Mouse (Mus musculus) neural tube, embryonic 13.5 days (tissue): Measurements from ENCODE around the gene Atp8b3. TPM values are rescaled to one million over a fixed set of nuclear protein-coding genes. Genes with fewer than 3 reads are reported as not detected.

Source experiments
- ATAC-seq: fragments of 200-750 bp; cut with Nextera tagmentation; 2 replicates; pipeline ENCODE4 v1.8.0; 2017; ENCODE audit warnings: low read depth, mild to moderate bottlenecking, moderate TSS enrichment, moderate library complexity
- H3K27ac ChIP-seq: fragments of 300-500 bp; sonication (generic); replicated peaks from 2 replicates; pipeline ENCODE4 v1.5.1; 2015; ENCODE audit warnings: moderate library complexity, mild to moderate bottlenecking, inconsistent platforms
- H3K27me3 ChIP-seq: fragments of 300-500 bp; sonication (generic); 2 replicates; pipeline ENCODE4 v1.6.1; 2015; ENCODE audit warnings: mild to moderate bottlenecking, inconsistent platforms
- H3K36me3 ChIP-seq: fragments of 300-500 bp; sonication (generic); 2 replicates; pipeline ENCODE4 v1.6.1; 2015; ENCODE audit warnings: mild to moderate bottlenecking, inconsistent platforms
- H3K4me1 ChIP-seq: fragments of 300-500 bp; sonication (generic); replicated peaks from 2 replicates; pipeline ENCODE4 v1.6.1; 2015; ENCODE audit warnings: inconsistent platforms
- H3K4me2 ChIP-seq: fragments of 300-500 bp; sonication (generic); 2 replicates; pipeline ENCODE4 v1.6.1; 2015; ENCODE audit warnings: inconsistent platforms, mild to moderate bottlenecking, moderate library complexity
- H3K4me3 ChIP-seq: fragments of 300-500 bp; sonication (generic); 2 replicates; pipeline ENCODE4 v1.5.1; 2015; ENCODE audit warnings: mild to moderate bottlenecking, inconsistent platforms
- H3K9ac ChIP-seq: fragments of 300-500 bp; sonication (generic); 2 replicates; pipeline ENCODE4 v1.6.1; 2015; ENCODE audit warnings: moderate library complexity, mild to moderate bottlenecking, inconsistent platforms
- H3K9me3 ChIP-seq: fragments of 300-500 bp; sonication (generic); 2 replicates; pipeline ENCODE4 v1.6.1; 2016; ENCODE audit warnings: inconsistent platforms
- WGBS: fragments of 180-500 bp; shearing (Covaris S2); methylation state at CpG from one replicate; pipeline ENCODE4 v1.1.7; 2015; 5-methylcytosine and 5-hydroxymethylcytosine counted together
- polyA plus RNA-seq: library from polyadenylated mRNA; unstranded; fragments of >200 nt; fragmentation: Nextera tagmentation; extraction: Ambion mirVana; gene quantifications from 2 replicates; pipeline ENCODE4 v1.2.1, GENCODE M21; 2015

The Atp8b3 gene
- polyA plus RNA-seq, 1 experiment from 2014 or later = 1.4 TPM

DNA sequence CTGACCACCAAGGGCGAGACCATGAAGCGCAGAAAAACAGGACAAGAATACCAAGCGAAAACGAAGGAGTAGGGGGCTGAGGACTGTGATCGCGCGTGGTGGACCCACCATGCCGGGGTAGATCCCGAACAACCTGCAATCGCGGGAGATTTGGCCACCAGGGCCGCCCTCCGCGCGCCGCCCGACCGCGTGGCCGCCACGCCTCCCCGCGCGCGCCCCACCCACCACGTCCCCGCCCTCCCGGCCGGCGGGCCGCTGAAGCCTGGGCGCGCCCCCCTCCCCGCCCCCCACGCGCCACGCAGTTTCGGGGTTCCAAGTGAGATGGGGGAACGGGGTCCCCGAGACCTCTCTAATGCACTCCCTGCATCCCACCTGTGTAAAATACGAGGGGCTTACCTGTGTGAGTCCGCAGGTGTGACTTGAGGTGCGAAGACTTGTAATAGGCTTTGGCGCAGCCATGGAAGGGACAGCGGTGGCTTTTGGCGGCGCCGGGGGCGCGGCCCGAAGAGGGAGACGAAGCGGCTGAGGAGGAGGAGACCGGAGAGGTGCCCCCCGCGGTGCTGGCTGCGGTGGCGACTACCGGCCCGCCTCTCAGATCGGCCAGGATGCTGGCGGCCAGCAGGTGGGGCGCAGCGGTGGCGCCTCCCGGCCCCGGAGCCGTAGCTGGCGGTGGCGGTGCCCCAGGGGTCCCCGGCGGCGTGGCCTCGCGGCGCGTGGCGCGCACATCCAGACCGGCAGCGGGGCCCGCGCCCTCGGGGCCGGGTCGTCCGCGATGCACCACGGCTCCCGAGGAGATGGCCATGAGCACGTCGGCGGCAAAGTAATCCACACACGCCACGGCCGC lies 37.6 kb upstream of the Atp8b3 start:
- H3K4me1 ChIP-seq = peaks cover 65% of the 10 kb centered on the region
- H3K9ac ChIP-seq = peak overlapping the region; percentile 89
- no peaks in the 10 kb centered on the region for H3K9me3 ChIP-seq
- H3K4me3 ChIP-seq = peak overlapping the region; percentile 63
- H3K36me3 ChIP-seq = peaks cover 6% of the 10 kb centered on the region; the same call in 1 of the 2 replicates
- peak overlapping the region; percentile 87 for H3K27ac ChIP-seq
- WGBS = 1% methylated on average over 91 of the region's 96 CpGs
- peak; percentile 6 for ATAC-seq
- no peaks in the 10 kb centered on the region for H3K27me3 ChIP-seq
- peak overlapping the region; percentile 91 for H3K4me2 ChIP-seq

DNA sequence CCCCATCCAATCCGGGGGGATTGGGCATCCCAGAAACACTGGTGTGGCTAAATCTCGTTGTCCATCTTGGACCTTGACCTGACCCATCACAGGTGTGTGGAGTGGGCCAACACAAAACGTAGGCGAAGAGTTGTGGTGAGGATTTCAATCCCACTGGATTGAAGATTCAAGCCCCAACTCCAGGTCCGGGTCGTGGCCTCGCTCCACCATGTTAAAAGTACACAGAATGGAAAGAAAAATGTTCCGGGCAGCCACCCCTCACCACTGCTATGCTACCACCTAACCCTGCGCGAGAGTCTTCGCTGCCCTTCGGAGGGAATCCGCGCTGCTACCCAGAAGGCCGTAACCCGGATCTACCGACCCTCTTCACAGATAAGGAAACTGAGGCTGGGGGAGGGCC lies 37.0 kb upstream of the Atp8b3 start:
- 15% methylated on average over 17 of the region's 17 CpGs for WGBS
- peak overlapping the region; percentile 89 for H3K9ac ChIP-seq
- H3K4me2 ChIP-seq = peak overlapping the region; percentile 91
- no peak for ATAC-seq
- H3K4me1 ChIP-seq = peaks cover 72% of the 10 kb centered on the region
- peak overlapping the region; percentile 63 for H3K4me3 ChIP-seq
- H3K27ac ChIP-seq = no peak overlapping the region
- no peaks in the 10 kb centered on the region for H3K9me3 ChIP-seq
- no peaks in the 10 kb centered on the region for H3K27me3 ChIP-seq
- no peaks in the 10 kb centered on the region for H3K36me3 ChIP-seq

DNA sequence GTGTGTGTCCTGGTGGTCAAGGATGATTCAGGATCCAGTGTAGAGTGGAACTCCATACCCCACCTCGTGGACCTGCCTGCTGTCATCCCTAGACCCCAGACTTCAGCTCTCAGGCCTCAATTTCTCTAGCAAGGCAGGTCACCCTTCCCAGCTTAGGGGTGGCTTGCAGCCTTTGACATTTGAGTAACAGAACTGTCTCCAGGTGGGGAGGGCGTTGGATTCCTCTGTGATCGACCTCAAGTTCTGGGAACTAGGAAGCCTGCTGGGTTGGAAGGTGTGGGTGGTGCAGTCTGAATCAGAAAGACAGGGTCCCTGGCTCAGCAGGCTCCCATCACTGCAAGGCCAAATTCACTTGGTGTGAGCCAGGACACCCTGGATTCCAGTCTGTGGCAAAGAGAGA lies 36.0 kb upstream of the Atp8b3 start:
- H3K4me1 ChIP-seq = peaks cover 82% of the 10 kb centered on the region
- H3K9ac ChIP-seq = peak overlapping the region; percentile 39; the same call in 1 of the 2 replicates
- no peaks in the 10 kb centered on the region for H3K36me3 ChIP-seq
- H3K9me3 ChIP-seq = no peaks in the 10 kb centered on the region
- WGBS = 79% methylated on average over 3 of the region's 3 CpGs
- H3K4me3 ChIP-seq = 0 out of 2 replicates have a peak overlapping the region, but pooled peaks have one; percentile 63
- peak overlapping the region; percentile 91 for H3K4me2 ChIP-seq
- ATAC-seq = no peak
- no peak overlapping the region for H3K27ac ChIP-seq
- H3K27me3 ChIP-seq = no peaks in the 10 kb centered on the region

DNA sequence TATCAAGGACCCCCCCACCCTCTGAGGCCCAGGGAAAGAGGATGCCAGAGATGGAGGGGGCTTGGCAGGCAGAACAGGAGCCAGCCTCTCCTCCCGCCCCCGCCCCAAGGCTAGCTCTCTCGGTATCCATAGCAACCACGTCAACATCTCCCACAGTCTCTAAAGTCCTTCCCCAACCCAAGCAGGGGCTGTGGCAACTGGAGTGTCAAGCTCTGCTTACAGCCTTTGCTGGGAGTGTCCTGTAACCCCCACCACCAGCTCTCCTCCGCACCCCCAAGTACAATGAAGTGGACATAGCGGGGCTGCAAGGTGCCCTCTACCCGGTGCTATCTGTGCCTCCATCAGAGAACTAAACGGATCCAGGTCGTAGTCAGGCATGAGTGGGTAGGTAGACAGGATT lies 35.0 kb upstream of the Atp8b3 start:
- WGBS = 58% methylated on average over 9 of the region's 9 CpGs
- Histone ChIP-seq H3K4me2 (0 out of 2 replicates have a peak overlapping the region, but pooled peaks have one; percentile 14), H3K9ac (peak overlapping the region; percentile 45)

DNA sequence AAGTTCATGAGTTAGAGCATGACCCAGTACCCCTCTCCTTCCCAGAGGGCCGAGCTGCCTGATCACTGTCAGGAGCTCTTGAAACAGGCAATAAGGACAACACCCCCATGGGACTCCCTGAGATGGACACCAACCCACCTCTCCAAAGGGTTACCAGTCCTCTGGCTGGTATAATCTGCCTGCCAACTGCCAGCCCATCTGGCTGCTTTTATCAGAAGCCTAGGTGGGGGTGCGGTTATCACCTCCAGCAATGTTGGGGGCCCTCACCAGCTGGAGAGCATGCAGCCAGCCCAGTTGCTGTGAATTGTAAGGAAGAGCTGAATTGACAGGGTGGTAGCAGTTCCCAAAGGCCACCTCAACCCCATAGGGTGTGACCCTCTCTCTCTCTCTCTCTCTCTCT lies 33.6 kb upstream of the Atp8b3 start:
- no peak for ATAC-seq
- H3K4me3 ChIP-seq = no peak overlapping the region
- peaks cover 10% of the 10 kb centered on the region for H3K36me3 ChIP-seq
- peaks cover 83% of the 10 kb centered on the region for H3K4me1 ChIP-seq
- H3K9me3 ChIP-seq = no peaks in the 10 kb centered on the region
- no peak overlapping the region for H3K9ac ChIP-seq
- H3K27ac ChIP-seq = no peak overlapping the region
- H3K27me3 ChIP-seq = no peaks in the 10 kb centered on the region
- H3K4me2 ChIP-seq = no peak overlapping the region
- 90% methylated on average over 2 of the region's 2 CpGs for WGBS

More for the DNA sequence above, 35.0 kb upstream of the Atp8b3 start:
- Histone ChIP-seq H3K36me3 (no peaks in the 10 kb centered on the region), H3K9me3 (no peaks in the 10 kb centered on the region), H3K4me1 (peaks cover 87% of the 10 kb centered on the region), H3K27me3 (no peaks in the 10 kb centered on the region), H3K4me3 (no peak overlapping the region), H3K27ac (no peak overlapping the region)
- ATAC-seq = no peak

DNA sequence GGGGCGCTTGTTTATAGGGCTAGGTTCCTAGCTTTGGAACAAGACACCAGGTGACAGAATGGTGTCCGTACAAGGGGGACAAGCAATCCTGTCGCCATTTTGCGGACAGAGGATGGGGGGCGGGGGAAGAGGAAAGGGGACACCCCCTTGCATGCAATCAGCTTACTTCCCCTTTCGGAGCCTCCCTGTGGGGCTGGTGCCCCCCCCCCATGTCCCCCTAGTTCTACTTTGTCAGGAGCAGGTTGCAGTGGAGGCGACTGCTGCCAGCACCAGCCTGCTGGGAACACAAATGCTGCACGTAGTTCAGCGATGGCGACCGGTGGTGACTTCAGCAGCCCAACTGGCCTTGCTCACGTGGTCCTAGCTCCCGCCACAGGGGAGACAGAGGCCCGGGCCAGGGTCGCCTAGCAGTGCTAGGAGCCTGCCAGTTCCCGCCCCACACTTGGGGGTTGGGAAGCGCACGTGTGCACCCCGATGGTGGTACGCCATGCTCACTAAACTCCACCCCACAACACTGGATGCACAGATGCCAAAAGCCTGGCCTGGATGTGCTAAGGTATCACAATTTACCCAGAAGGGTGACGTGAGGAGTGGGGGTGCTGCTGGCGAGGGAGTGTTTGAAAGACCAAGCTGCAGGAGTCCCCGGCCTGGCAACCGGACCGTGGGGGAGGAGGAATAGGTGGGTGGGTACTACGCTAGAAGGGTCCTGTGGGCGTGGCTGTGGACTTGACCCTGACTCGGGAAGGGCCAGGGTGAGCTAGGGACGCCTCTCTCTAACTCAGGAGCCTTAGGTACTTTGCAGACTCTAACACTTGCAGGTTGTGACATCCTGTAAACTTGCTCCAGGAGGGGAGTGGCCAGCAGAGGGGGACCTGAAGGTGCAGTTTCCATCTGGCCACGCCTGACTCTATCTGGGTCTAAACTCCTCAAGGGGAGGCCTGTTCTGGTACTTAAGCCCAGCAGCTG lies 32.2 kb upstream of the Atp8b3 start:
- Histone ChIP-seq H3K36me3 (peaks cover 10% of the 10 kb centered on the region), H3K4me1 (peaks cover 90% of the 10 kb centered on the region), H3K4me2 (peak overlapping the region; percentile 45), H3K9ac (peak overlapping the region; percentile 61), H3K9me3 (no peaks in the 10 kb centered on the region), H3K27me3 (no peaks in the 10 kb centered on the region), H3K27ac (peak overlapping the region; percentile 33), H3K4me3 (peak overlapping the region; percentile 9; the same call in 1 of the 2 replicates)
- no peak for ATAC-seq
- WGBS = 20% methylated on average over 30 of the region's 30 CpGs

DNA sequence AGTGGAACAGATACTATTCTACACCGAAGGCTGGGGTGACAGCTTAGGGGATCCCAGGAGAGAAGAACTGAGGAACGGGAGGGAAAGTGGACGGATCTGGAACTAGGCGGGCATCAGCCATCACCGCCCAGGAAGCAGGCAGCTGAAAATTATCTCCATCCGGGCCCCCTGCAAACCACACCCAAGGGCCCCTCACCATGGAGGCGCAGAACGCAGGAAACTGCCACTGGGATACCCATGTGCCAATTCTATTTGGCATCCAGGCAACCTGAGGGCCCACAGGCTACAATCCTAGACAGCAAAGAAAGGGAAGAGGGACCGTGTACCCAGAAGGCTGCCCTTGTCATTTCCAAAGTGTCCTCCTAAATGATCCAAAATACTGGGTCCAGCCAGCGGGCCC lies 31.5 kb upstream of the Atp8b3 start:
- Histone ChIP-seq H3K36me3 (peaks cover 10% of the 10 kb centered on the region), H3K9me3 (no peaks in the 10 kb centered on the region), H3K4me1 (peaks cover 89% of the 10 kb centered on the region), H3K9ac (peak overlapping the region; percentile 61; the same call in 1 of the 2 replicates), H3K27me3 (no peaks in the 10 kb centered on the region), H3K4me2 (peak overlapping the region; percentile 45; the same call in 1 of the 2 replicates), H3K4me3 (no peak overlapping the region), H3K27ac (no peak overlapping the region)
- WGBS = 92% methylated on average over 10 of the region's 10 CpGs
- ATAC-seq = no peak

DNA sequence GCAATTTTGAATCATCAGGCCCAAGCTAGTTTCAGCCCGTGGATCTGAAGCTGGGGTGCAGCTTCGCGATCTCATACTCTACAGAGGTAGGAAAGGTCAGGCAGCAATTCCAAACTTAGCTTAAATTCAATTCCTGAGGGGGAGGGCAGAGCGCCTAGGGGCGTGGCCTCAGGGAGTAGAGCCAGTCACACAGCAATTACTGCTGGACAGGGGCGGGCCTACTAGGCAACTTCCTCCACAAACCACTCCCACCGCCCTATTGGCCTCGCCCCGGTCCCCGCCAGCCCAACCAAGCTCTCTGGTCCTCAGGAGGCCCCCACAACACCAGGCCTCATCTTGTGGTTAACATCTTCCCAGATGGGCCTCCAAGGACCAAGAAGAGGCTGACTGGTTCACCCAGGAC lies 30.7 kb upstream of the Atp8b3 start:
- ATAC-seq = no peak
- 34% methylated on average over 10 of the region's 10 CpGs for WGBS
- Histone ChIP-seq H3K9ac (no peak overlapping the region), H3K4me1 (peaks cover 82% of the 10 kb centered on the region), H3K27ac (no peak overlapping the region), H3K4me3 (no peak overlapping the region), H3K4me2 (0 out of 2 replicates have a peak overlapping the region, but pooled peaks have one; percentile 4), H3K9me3 (no peaks in the 10 kb centered on the region), H3K36me3 (peaks cover 10% of the 10 kb centered on the region), H3K27me3 (no peaks in the 10 kb centered on the region)

DNA sequence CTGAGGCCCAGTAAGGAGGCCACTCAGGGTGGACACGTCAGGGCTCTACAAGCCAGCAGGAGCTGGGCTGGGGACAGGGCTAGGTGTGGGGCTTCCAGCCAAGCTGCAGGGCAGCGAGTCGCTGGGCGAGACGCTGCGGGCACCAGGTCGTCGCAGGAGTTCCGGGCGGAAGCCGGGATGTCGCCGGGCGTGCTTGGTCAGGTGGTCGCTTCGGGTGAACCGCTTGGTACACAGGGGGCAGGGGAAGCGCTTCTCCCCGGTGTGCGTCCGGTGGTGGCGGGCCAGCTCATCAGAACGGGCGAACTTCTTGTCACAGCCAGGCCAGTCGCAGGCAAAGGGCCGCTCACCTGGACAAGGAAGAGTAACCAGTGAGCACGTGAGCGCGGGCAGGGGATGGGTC lies 30.0 kb upstream of the Atp8b3 start:
- Histone ChIP-seq H3K4me1 (peaks cover 74% of the 10 kb centered on the region), H3K36me3 (peaks cover 10% of the 10 kb centered on the region), H3K27ac (no peak overlapping the region), H3K4me2 (no peak overlapping the region), H3K9ac (no peak overlapping the region), H3K9me3 (no peaks in the 10 kb centered on the region), H3K27me3 (no peaks in the 10 kb centered on the region), H3K4me3 (no peak overlapping the region)
- WGBS = 96% methylated on average over 29 of the region's 29 CpGs
- ATAC-seq = no peak

DNA sequence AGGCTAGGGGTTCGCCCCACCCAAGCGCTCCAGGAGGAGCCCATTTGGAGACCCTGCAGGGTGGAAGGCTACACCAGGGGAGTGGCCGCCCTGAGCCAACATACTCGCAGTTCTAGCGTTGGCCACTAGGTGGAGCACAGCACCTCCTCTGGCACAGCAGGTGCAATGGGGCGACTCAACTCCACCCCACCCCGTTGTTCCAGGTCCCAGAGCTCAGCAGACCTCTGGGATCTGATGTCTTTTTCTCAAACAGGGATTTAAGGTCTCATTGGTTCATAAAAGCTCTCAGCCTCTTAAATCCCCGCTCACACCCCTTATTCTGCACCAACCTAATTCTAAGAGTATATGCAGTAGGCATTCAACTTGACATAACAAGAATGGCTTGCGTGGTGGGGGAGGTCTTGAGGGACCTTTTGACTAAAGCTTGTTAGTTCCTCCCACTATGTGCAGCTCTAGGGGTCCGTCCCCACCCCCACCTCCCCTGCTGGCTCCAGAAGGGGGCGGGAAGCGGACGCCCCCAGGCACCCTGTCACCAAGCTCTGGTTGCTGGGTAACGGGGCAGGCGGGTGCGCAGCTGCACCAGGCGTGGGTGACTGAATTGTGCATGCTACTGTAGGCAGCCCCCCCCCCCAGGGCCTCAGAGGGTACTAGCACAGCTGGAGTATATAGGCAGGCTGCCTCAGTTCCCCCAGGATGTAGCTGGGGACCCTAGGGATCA lies 27.6 kb upstream of the Atp8b3 start:
- Histone ChIP-seq H3K36me3 (peaks cover 10% of the 10 kb centered on the region), H3K4me3 (peak overlapping the region; percentile 2; the same call in 1 of the 2 replicates), H3K9me3 (no peaks in the 10 kb centered on the region), H3K27me3 (no peaks in the 10 kb centered on the region), H3K4me1 (peaks cover 63% of the 10 kb centered on the region), H3K4me2 (peak overlapping the region; percentile 45), H3K9ac (peak overlapping the region; percentile 39), H3K27ac (peak overlapping the region; percentile 85)
- WGBS = 14% methylated on average over 17 of the region's 17 CpGs
- peak; percentile 68 for ATAC-seq

DNA sequence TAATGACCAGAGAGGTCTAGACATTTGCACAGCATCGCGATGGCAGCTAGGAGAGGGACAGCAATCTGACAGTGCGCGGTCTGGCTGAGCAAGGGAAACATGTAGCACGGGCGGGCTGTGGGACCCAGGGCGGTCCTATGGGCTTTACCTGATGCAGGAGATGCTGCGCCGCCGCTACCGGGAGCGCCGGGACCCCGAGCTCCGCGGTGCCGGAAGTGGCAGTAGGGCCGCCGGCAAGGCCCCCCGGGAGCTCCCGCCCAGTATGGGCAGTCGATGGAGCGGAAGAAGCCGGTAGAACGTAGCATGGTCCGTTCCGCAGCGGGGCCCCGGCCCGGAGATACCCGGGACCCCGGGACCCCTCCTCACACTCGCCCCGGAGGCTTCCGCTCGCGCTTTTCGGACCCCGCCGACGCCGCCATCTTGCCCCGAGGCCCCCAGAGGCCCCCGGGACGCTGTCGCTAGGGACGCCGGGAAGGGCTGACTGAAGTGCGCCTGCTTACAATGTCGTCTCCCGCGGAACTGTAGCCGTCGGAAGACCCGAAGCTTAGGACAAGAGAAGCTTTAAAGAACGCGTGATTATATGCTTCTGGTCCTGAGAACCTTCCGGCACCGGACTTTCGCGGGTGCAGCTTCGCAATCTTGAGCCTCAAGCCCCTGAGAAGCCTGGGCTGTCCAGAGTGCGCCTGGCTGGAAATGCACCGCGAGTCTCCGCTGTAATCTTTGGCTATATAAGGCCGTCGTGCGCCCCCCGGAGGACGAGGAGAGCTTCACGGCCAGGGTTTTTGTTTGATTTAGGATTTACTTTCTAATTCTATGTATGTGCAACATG lies 22.4 kb upstream of the Atp8b3 start, which contains the start of gene Rexo1:
TSS of gene Rexo1 (minus strand) at position 445 of the 829 bp plus-strand sequence.
- Histone ChIP-seq H3K27ac (peak within 1 kb of the TSS; percentile 88), H3K4me1 (peaks cover 62% of the 10 kb centered on the region), H3K27me3 (no peaks in the 10 kb centered on the region), H3K4me2 (peak within 1 kb of the TSS; percentile 88), H3K4me3 (peak within 1 kb of the TSS; percentile 95), H3K36me3 (no peaks in the 10 kb centered on the region; the same call in 1 of the 2 replicates), H3K9me3 (no peaks in the 10 kb centered on the region), H3K9ac (peak within 1 kb of the TSS; percentile 92)
- under 1% methylated on average over 72 of the region's 72 CpGs for WGBS
- peak; percentile 75 for ATAC-seq
